Mouse (Mus musculus) stomach, embryonic 16.5 days (tissue): ENCODE data around the gene Upp2. TPM values are rescaled to one million over a fixed set of nuclear protein-coding genes. Genes with fewer than 3 reads are reported as not detected.

Experiments used
- ATAC-seq: fragments of 200-750 bp; cut with Nextera tagmentation; 2 replicates; pipeline ENCODE4 v1.8.0; 2017; ENCODE audit warnings: moderate number of reproducible peaks, moderate TSS enrichment; ENCODE audit not compliant: insufficient read depth, low FRiP score
- H3K27ac ChIP-seq: fragments of 300-500 bp; sonication (generic); 2 replicates; pipeline ENCODE4 v1.5.1; 2014; ENCODE audit warnings: low read length
- H3K27me3 ChIP-seq: fragments of 300-500 bp; sonication (generic); 2 replicates; pipeline ENCODE4 v1.6.1; 2014; ENCODE audit warnings: low read length, control low read depth, mixed read lengths; ENCODE audit not compliant: control insufficient read depth, insufficient read depth
- H3K36me3 ChIP-seq: fragments of 300-500 bp; sonication (generic); 2 replicates; pipeline ENCODE4 v1.6.1; 2014; ENCODE audit warnings: low read length; ENCODE audit not compliant: control insufficient read depth, insufficient read depth
- H3K4me1 ChIP-seq: fragments of 300-500 bp; sonication (generic); 2 replicates; pipeline ENCODE4 v1.6.1; 2014; ENCODE audit warnings: low read length, control low read depth, mixed read lengths; ENCODE audit not compliant: control insufficient read depth, insufficient read depth
- H3K4me2 ChIP-seq: fragments of 300-500 bp; sonication (generic); 2 replicates; pipeline ENCODE4 v1.6.1; 2014; ENCODE audit warnings: low read depth, low read length, mixed read lengths
- H3K4me3 ChIP-seq: fragments of 300-500 bp; sonication (generic); replicated peaks from 2 replicates; pipeline ENCODE4 v1.5.1; 2014; ENCODE audit warnings: mild to moderate bottlenecking, low read length
- H3K9ac ChIP-seq: fragments of 300-500 bp; sonication (generic); 2 replicates; pipeline ENCODE4 v1.6.1; 2014; ENCODE audit warnings: low read length
- H3K9me3 ChIP-seq: fragments of 300-500 bp; sonication (generic); replicated peaks from 2 replicates; pipeline ENCODE4 v1.6.1; 2016; ENCODE audit warnings: low read length, control low read depth; ENCODE audit not compliant: control insufficient read depth
- WGBS: fragments of 180-500 bp; shearing (Covaris S2); extraction: QIAGEN DNeasy Blood & Tissue Kit; methylation state at CpG from one replicate; pipeline ENCODE4 v1.1.7; 2014; 5-methylcytosine and 5-hydroxymethylcytosine counted together
- polyA plus RNA-seq: library from polyadenylated mRNA; unstranded; fragments of >200 nt; fragmentation: Nextera tagmentation; extraction: Ambion mirVana; gene quantifications from 2 replicates; pipeline ENCODE4 v1.2.1, GENCODE M21; 2015

Upp2 gene
- polyA plus RNA-seq, 1 experiment from 2014 or later, result 5.5 TPM

DNA sequence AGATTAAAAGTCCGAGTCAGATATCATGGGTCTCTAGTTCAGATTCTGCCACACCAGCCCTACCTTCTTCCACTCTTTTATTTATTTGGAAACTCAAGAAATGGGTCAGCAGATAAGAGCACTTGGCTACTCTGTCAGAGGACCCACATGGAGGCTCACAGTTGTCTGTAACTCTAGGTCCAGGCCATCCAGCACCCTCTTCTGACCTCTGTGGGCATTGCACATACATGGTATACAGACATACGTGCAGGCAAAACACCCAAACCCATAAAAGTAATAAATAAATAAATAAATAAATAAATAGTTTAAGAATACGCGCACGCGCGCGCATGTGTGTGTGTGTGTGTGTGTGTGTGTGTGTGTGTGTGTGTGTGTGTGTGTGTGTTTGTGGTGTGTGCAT, 47.8 kb downstream of the Upp2 start:
- H3K27me3 ChIP-seq, result no peaks in the 10 kb centered on the region
- H3K9me3 ChIP-seq, result no peaks in the 10 kb centered on the region
- 96% methylated on average over 8 of the region's 8 CpGs for WGBS
- no peak overlapping the region for H3K4me2 ChIP-seq
- no peak overlapping the region for H3K4me3 ChIP-seq
- no peak overlapping the region for H3K9ac ChIP-seq
- H3K27ac ChIP-seq, result no peak overlapping the region
- H3K4me1 ChIP-seq, result no peaks in the 10 kb centered on the region
- no peak for ATAC-seq
- no peaks in the 10 kb centered on the region for H3K36me3 ChIP-seq

- no peak for ATAC-seq
- Histone ChIP-seq H3K27me3 (no peaks in the 10 kb centered on the region), H3K4me3 (no peak overlapping the region), H3K9me3 (no peaks in the 10 kb centered on the region), H3K27ac (no peak overlapping the region), H3K9ac (no peak overlapping the region), H3K36me3 (no peaks in the 10 kb centered on the region), H3K4me2 (no peak overlapping the region), H3K4me1 (no peaks in the 10 kb centered on the region)
- 91% methylated on average over 5 of the region's 5 CpGs for WGBS
Measured at GRCm38 (mm10) chr2:58615766-58616165, 48.7 kb downstream of the Upp2 start.

DNA sequence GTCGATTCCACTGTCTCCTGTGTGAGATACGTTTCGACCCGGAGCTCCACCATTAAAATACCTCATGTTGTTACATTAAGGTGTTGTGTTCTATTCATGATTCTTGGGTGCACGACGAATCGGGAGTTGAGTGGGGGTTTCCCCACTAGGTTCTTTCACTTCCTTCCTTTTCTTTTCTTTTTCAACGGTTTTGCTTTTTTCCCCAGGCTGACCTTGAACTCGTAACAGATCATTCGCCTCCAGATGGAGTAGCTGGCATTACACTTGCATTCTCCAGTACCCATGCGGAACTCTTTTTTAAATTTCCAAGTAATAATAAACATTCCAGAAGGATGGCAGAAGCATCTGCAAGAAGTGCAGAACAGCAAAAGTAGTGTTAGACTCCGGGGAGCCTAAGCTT, 58.1 kb downstream of the Upp2 start:
- Histone ChIP-seq H3K4me2 (no peak overlapping the region), H3K9me3 (no peaks in the 10 kb centered on the region), H3K36me3 (no peaks in the 10 kb centered on the region), H3K9ac (no peak overlapping the region), H3K4me3 (no peak overlapping the region), H3K4me1 (no peaks in the 10 kb centered on the region), H3K27me3 (no peaks in the 10 kb centered on the region), H3K27ac (no peak overlapping the region)
- ATAC-seq, result no peak
- 80% methylated on average over 12 of the region's 12 CpGs for WGBS

- 38% methylated on average over 2 of the region's 2 CpGs for WGBS
Measured at GRCm38 (mm10) chr2:58625681-58626080, 58.6 kb downstream of the Upp2 start.

DNA sequence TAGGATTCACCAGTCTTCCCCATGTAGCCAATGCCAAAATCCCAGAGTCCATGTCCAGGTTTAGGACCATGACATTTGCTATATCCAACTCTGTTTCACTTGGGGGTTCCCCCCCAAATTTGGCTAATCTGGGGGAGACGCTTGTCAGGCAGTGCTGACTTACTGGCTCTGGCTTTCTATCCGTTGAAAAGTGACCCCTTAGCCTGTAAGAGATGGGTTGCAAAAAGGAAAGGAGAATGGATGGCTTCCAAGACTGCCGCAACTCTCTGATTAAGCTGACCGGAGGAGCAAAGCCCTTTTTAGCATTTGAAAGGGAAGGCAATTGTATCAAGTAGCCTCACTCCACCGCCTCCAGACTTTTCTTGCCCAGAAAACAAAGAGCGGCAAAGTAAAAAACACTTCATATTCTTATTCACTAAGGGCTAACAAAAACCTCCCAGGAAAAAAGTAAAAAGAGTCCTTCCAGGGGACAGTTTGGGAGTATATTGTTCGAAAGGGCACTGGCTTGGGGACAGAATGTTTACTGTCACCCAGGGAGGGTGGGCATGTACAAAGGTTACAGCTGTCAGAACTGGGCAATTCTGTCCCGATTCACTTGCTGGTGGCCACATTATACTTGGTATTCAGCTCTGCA, 59.2 kb downstream of the Upp2 start:
- Histone ChIP-seq H3K27me3 (no peaks in the 10 kb centered on the region), H3K9me3 (no peaks in the 10 kb centered on the region), H3K36me3 (no peaks in the 10 kb centered on the region), H3K4me2 (no peak overlapping the region), H3K27ac (no peak overlapping the region), H3K4me1 (no peaks in the 10 kb centered on the region), H3K4me3 (no peak overlapping the region), H3K9ac (no peak overlapping the region)
- ATAC-seq, result no peak
- WGBS, result 41% methylated on average over 8 of the region's 8 CpGs

More at GRCm38 (mm10) chr2:58625681-58626080, 58.6 kb downstream of the Upp2 start:
- no peaks in the 10 kb centered on the region for H3K36me3 ChIP-seq
- H3K4me2 ChIP-seq, result no peak overlapping the region
- H3K27me3 ChIP-seq, result no peaks in the 10 kb centered on the region
- H3K4me3 ChIP-seq, result no peak overlapping the region
- H3K4me1 ChIP-seq, result no peaks in the 10 kb centered on the region
- no peaks in the 10 kb centered on the region for H3K9me3 ChIP-seq
- no peak overlapping the region for H3K27ac ChIP-seq
- no peak overlapping the region for H3K9ac ChIP-seq
- ATAC-seq, result no peak

- H3K4me3 ChIP-seq, result no peak overlapping the region
- no peaks in the 10 kb centered on the region for H3K9me3 ChIP-seq
- H3K36me3 ChIP-seq, result no peaks in the 10 kb centered on the region
- ATAC-seq, result no peak
- H3K4me2 ChIP-seq, result no peak overlapping the region
- 46% methylated on average over 2 of the region's 2 CpGs for WGBS
- no peak overlapping the region for H3K27ac ChIP-seq
- no peaks in the 10 kb centered on the region for H3K27me3 ChIP-seq
- no peak overlapping the region for H3K9ac ChIP-seq
- no peaks in the 10 kb centered on the region for H3K4me1 ChIP-seq
Measured at GRCm38 (mm10) chr2:58627981-58628380, 60.9 kb downstream of the Upp2 start.

GRCm38 (mm10) chr2:58628993-58629392, 61.9 kb downstream of the Upp2 start:
- WGBS, result 71% methylated on average over 3 of the region's 3 CpGs
- ATAC-seq, result no peak
- H3K4me1 ChIP-seq, result no peaks in the 10 kb centered on the region

DNA sequence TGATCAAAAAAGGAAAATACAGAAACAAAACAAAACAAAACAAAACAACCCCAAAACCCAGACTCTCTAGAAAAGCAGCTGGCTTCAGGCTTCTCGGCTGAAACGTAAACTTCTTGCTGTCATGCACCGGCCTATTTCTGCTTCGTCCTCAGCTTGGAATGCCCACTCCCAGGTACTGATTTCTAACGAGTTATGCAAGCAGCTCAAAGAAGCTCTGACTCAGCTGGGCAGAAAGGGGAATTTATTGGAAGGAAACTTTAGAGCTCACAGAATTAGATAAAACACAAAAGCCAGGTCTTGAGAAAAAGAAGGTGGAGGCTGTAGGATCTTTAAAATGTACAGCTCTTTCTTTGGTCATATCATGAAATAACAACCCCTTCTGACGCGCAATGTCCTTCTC, 62.3 kb downstream of the Upp2 start:
- ATAC-seq, result no peak
- no peak overlapping the region for H3K4me2 ChIP-seq
- no peak overlapping the region for H3K27ac ChIP-seq
- H3K4me3 ChIP-seq, result no peak overlapping the region
- 39% methylated on average over 7 of the region's 7 CpGs for WGBS
- H3K9ac ChIP-seq, result no peak overlapping the region
- H3K27me3 ChIP-seq, result no peaks in the 10 kb centered on the region
- no peaks in the 10 kb centered on the region for H3K4me1 ChIP-seq
- H3K36me3 ChIP-seq, result no peaks in the 10 kb centered on the region
- H3K9me3 ChIP-seq, result no peaks in the 10 kb centered on the region

More at GRCm38 (mm10) chr2:58628993-58629392, 61.9 kb downstream of the Upp2 start:
- Histone ChIP-seq H3K4me2 (no peak overlapping the region), H3K27ac (no peak overlapping the region), H3K27me3 (no peaks in the 10 kb centered on the region), H3K4me3 (no peak overlapping the region), H3K9me3 (no peaks in the 10 kb centered on the region), H3K36me3 (no peaks in the 10 kb centered on the region), H3K9ac (no peak overlapping the region)

GRCm38 (mm10) chr2:58633791-58634190, 66.7 kb downstream of the Upp2 start:
- Histone ChIP-seq H3K4me3 (no peak overlapping the region), H3K9me3 (no peaks in the 10 kb centered on the region), H3K9ac (no peak overlapping the region), H3K27ac (no peak overlapping the region), H3K4me1 (no peaks in the 10 kb centered on the region), H3K4me2 (no peak overlapping the region), H3K36me3 (no peaks in the 10 kb centered on the region), H3K27me3 (no peaks in the 10 kb centered on the region)
- ATAC-seq, result no peak
- 85% methylated on average over 11 of the region's 11 CpGs for WGBS
